Mouse (Mus musculus): ENCODE results near the gene Hk1.

The Hk1 gene

DNA sequence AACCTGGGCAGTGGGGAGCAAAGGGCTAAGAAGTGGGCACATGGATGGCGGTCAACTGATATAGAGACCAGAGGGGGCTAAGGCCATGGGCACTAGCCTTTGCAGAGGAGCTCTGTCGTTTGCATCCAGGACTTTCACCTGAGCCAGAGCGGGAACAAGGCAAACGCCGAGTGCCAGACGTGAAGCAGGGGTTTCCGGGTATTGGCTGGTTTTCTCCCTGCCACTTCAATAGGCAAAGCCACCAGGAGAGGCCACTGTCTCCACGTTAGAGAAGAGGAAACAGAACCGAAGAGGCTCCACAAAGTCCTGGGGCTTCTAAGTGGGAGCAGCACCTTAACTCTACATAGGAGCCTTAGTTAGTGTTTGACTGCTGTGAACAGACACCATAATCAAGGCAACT, 58.3 kb downstream of the Hk1 start:
- DNase-seq (ENCODE audit: extremely low spot score, low spot score) = no peak

DNA sequence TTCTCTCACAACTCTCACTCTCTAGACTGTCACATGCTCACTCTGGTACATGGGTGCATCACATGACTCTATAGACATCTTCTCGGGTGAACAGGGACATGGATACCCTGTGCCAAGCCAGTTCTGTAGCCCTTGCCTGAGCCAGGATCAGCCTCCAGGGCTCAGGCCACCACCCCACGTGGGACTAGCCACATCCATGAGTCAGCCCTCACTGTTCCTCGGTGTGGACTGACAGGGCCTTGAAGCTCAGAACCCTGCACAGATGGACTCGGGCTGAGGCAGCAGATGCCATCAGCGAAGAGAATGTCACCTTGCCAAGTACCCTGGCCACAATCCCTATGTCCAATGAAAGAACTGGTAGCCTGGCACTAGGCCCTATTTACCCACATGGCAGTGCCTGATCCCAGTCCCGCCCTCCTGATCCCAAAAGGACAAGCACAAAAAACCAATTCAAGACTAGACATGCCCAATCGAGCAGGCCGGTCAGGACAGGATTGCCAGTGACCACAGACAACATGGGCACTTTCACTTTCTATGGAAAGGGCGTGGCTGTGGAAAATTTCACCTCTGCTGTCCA, 59.2 kb downstream of the Hk1 start:
- DNase-seq (ENCODE audit: extremely low spot score, low spot score) = no peak

DNA sequence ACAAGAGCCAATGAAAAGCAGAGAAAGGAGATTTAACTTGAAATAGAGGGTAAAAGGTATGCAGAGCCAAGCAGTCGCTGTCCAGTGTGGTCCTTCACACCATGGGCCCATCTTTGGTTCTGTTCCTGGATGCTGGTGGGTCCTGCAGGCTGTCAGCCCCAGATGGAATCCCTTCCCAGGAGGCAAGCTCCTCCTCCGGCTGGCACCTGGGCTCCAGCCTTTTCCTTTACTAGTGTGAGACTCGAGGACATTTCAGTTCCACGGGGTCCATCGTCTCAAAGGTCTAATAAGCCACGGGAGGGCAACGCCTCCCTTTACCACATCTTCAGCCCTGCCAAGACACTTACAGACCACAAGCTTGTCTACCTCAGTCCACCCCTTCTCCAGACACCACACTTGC, 60.6 kb downstream of the Hk1 start:
- DNase-seq (ENCODE audit: extremely low spot score, low spot score) = no peak

DNA sequence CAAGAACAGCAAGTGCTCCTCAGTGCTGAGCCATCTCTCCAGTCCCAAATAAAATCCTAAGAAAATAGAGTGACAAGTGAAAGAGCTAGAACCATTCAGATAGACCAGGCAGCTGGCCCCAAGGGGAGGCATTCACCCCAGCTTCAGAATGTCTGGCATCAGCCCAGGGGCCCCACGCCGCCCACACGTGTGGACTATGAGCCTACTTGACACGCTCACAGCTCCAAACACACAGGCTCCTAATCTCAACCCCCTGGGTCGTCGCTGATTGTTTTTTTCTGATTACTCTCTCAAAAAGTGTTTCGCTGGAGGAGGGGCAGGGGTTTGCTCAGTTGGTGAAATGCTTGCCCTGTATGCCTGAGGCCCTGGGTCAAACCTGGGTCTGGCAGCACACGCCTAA, 63.2 kb downstream of the Hk1 start:
- DNase-seq (ENCODE audit: extremely low spot score, low spot score) = no peak

DNA sequence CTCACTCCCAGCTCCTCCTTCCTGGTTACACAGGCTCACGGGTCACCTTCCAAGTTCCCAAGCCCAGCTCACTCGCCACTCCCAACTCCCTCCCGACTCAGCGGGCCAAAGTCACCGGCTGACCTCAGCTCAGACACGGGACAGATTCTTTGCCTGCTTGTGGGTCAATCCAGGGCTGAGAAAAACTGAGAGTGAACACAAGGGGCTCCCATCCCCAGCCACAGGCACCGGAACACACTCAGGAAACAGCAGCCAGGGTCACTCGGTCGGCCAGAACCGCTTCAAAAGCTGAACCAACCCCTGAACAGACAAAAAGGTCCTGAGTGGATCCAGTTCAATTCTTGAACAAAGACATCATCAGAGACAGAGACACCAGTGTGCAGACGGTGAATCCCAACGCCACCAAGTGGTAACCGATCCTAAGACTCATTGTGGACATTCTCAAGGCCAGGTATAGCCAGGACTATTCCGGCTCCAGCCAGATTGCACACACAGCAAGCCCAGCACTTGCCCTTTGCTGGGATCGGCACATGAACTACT, 65.8 kb downstream of the Hk1 start:
- DNase-seq (ENCODE audit: extremely low spot score, low spot score) = no peak

DNA sequence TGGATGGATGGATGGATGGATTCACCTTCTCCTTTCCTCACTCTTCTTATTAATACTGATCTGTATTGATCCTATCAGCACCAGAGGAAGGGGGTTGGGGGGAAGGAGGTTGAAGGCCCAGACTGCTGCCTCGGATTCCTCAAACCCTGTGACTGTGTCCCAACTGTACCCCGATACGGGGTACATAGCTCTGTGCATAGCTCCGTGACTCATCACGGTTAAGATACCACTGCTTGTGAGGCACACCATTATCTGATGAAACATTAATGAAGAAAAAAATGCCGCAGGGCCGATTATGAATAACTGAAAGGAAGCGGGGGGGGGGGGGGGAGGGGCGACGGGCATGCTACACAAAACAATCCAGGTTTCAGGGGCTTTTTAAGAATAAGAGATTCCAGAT, 66.6 kb downstream of the Hk1 start:
- no peak for DNase-seq (ENCODE audit: extremely low spot score, low spot score)

DNA sequence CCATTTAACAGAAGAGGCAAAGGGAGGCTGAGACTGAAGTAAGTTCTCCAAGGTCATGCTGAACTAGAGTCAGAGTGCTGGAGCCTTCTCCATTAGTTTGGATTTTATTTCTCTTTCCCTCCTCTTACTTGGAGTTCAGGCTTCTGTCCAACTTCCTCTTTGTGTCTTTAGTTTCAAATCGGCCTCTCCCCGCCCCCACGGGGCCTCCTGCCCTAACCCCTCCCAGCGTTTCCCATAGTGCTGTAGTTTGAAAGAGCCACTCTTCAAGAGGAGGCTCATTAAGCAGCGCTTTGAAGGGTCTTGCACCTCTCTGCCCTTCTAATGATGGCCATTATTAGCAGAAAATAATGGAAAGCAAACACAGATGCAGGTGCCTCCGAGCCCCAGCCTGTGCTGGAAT, 68.2 kb downstream of the Hk1 start:
- DNase-seq (ENCODE audit: extremely low spot score, low spot score) = no peak

DNA sequence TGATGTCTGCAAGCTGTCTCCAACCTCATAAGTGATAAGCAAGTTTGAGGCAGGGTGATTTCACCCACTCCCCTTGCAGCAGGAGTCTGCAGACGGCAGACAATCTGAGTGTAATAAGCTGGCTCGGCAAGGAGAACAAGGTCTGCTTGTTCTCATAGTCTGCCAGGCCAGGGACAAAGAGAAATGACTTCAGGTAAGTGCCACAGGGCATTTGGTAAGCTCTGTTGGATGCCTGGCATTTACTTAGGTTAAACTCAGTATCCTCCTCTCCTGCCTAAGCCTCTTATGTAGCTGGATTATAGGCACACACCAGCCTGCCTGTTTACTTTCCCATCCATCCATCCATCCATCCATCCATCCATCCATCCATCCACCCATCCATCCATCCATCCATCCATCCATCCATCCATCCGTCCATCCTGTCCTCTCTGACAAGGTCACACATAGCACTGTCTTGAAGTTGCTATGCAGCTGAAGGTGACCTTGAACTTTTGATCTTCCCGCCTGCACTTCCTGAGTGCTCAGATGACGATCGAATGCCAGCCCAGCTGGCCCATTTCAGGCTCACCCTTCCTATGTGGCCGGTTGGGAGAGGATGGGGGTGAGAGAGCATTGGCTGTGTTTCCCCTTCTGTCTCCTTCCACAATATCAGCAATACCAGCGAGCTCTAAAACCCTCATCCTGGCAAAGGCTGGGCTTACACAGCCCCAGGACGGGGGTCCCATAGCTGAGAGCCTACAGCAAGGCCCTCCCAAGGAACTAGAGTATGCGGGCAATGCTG, 69.3 kb downstream of the Hk1 start:
- DNase-seq (ENCODE audit: extremely low spot score, low spot score) = no peak

DNA sequence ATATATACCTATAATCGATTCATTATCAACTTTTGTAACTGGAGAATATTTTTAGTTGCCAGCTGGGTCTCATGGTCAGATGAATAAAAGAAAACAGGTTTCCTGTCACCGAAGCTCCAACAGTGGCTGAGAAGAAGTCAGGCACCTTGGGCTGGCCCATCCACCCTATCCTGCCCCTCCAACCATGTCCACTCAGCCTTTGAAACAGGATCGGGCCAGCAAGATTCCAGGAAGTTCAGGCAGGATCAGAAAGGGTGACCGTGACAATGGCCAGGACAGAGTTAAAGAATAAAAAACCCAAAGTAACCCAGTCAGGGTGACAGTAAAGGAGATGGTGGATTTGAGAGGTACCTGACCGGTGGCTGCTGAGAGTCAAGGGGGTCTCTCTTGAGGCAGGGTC, 70.1 kb downstream of the Hk1 start:
- no peak for DNase-seq (ENCODE audit: extremely low spot score, low spot score)

DNA sequence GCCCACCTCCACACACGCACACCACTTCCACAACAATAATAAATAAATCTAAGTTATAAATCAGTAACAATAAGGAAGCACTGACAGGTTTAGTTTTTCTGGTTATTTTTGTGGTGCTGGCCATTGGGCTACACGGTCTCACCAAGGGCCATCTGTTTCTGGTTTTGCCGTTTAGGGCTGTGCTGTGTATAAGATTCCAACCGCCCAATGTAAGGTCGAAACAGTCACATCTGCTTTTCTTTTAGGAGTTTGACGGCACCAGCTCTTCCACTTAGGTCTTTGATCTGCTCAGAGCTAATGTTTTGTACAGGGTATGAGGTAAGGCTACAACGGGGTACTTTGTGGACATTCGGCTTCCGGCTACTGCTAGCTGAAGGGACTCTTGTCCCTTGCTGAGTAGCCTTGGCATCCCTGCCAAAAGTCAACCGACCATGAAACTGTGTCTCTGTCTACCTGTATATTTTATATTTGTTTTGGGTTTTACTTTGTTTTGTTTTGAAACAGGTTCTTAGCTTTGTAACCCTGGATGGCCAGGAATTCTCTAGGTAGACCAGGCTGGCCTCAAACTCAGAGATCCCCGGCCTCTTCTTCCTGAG, 70.7 kb downstream of the Hk1 start:
- no peak for DNase-seq (ENCODE audit: extremely low spot score, low spot score)

DNA sequence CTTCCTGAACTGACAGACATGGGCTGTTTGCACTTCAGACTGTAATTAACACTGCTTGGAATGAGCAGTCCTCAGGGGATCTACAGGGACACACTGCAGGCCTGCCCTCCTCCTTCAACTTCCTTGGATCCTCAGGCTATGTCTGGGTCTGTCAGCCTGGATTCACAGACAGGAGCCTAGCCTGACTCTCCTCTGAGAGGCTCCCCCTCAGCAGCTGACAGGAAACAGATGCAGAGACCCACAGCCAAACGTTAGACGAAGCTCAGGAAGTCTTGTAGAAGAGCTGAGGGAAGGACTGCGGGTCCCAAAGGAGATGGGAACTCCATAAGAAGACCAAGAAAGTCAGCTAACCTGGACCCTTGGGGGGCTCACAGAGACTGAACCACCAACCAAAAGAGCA, 73.2 kb downstream of the Hk1 start:
- DNase-seq (ENCODE audit: extremely low spot score, low spot score) = no peak

DNA sequence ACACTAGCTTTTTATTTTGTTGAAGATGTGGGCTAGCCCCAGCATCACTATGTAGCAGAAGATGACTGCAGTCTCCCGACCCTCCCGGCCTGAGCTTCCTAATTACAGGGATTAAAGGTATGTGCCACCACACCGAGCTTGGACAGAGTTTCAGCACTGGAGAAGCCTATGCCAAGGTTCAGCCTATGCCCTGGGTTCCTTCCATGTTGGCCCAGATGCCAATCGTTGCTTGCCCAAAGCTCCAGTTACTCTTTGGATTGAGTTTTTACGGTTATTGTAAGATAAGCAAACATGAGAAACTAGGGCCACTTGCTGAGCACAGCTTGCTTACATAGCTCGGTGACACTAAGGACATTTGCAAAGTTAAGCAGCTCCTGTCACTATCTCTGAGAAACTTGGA, 74.6 kb downstream of the Hk1 start:
- no peak for DNase-seq (ENCODE audit: extremely low spot score, low spot score)

DNA sequence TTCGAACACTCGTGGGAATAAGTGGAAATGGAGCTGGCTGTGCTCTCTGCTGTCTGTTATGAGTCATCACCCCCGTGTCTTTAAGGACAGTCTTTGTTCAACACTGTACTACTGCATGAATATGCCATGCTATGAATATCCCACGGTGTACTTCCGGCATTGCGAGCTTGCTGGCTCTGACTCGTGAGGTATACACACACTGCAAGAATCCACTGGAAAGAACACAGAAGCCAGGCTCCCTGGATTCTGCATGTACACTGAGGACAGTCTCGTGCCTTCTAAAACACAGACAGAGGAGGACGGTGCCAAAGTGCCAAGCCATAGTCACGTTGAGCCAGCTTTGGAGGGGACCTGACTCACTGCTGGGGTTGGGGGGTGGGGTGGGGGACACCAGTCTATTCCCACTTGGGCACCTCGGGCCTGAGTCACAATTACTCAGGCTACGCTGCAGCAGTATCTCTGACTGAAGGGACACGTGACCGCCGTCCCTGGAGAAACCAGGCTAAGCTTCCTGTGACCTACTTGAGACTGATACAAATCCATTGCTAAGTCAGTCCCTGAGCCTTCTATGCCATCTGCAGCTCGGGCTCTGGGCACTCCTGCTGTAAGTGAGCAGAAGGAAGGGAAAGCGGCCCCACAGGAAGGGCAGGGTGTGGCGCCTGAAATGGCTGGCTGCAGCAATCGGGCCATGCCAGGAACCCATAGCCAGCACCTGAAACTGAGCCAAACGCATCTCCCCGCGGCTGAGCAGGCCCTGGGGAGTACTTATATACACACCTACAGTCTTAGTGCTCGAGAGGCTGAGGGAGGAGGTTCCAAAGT, 79.5 kb downstream of the Hk1 start:
- DNase-seq (ENCODE audit: extremely low spot score, low spot score) = no peak

DNA sequence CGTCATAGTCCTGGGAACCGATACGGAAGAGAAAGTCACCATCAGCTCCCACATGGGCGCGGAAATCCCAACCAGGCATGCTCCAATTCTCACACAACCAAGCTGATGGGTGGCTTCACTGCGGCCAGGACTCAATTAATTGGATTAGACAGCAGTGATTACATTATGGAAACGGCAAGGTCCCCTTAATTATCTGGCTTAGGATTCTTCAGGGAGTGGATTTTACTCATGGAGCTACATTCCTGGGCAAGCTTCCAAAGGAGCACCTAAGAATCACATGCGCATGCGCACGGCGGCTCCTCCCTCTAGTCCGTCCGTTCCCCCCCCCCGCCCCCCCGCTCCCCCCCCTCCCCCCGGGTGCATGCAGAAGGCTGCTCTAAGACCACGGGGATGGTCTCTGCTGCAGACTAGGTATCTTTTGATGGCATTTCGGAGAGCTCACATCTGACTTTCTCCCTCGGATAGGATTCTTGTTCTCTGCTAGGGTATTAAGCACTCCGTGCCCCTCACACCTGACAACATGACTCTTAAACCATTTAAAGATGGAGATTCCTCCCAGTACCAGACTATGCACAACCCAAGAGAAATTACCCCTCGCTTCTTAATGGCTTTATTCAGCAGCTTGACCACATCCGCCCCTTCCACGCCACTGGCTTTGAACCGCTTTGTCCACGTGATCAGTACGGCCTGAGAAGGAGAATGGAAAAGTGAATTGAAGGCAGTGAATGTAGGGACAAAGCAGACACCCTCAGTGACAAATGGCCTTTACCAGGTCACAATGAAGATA, 83.4 kb downstream of the Hk1 start:
- DNase-seq (ENCODE audit: extremely low spot score, low spot score) = peak; percentile 22

DNA sequence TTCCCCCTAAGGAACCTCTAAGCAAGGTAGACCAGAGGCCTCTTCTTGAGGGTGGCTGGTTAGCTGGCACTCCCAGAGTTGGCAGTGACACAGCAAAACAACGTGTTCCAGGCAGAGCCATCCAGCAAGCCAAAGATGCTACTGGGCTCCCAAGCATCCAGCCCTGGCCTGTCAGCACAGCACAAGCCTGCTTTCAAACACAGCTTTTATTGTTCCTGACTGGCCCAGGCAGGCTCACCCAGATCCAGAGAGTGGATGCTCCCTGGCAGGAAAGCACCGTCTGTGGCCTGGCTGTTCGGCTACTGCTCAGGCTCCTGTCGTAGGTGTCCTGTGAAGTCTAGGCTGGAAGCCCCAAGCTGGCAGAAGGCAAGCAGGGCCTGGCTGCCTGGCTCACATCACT, 85.6 kb downstream of the Hk1 start:
- no peak for DNase-seq (ENCODE audit: extremely low spot score, low spot score)

DNA sequence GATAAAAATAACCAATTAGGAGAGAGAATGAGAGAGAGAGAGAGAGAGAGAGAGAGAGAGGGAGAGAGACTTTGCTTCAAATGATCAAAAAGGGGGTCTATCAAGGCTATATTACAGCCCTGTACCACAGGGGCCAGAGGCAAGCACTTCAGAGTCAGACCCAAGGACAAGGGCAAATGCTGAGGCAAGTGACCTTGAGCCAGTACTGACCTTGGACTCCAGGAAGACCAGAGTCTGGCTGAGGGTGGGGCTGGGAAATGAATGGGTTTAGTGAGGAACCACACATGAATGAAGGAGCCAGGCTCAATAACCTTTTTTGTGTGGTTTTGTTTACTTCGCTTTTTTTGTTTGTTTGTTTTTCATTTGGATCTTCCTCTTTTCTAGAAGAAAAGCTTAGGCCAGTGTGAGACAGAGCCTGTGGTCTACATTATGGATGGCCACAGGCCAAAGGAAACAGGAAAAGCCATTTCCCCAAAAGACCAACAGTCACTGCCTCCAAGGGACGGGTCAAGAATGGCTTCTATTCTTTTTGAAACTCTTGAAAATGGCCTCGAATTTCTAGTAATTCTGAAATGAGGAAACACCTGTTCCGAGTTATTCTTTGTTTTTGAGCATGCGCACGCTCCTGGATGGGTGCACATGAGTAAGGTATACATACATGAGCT, 92.1 kb downstream of the Hk1 start:
- no peak for DNase-seq (ENCODE audit: extremely low spot score, low spot score)

DNA sequence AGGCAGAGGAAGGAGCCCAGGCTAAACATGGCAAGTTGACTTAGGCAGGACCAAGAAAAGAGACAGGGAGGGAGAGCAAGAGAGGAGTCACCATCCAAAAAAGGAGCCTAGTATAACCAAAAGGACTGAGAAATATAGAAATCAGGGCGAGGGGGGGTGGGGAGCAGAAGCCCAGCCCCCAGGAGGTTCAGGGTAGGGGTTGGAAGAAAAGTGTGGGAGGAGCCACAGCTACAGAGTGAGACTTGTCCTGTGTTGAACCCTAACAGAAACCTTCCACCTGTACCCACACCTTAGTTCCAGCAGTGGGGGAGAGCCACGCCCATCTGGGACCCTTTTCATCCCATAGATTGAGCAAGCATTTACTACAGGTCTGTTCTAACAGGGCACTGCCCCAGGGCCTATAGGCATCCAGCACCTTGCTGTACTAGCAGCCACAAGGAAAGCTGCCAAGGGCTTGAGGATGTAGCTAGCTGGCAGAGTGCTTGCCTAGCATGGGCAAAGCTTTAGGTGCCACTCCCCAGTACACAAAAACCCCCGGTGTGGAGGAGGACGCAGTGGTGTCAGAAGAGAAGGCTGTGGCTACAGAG, 96.4 kb downstream of the Hk1 start:
- DNase-seq (ENCODE audit: extremely low spot score, low spot score) = no peak

DNA sequence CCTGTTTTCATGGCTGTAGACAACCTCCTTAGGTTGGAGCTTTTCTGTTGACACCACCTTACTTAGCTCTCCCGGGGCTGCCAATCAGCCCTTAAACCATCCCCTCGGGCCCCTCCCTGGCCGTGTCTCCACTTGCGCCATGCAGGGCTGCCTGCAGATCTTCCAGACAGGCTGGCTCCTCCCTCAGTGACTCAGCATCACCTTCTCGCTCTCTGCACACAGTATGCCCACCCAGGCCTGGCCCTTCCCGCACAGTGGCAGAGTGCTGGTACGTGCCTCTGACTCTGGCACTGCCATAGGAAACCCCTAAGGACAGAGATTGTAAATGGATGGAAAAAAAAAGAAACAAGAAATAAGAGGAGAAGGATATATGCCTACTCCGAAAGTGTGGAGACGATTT, 96.9 kb downstream of the Hk1 start:
- no peak for DNase-seq (ENCODE audit: extremely low spot score, low spot score)

DNA sequence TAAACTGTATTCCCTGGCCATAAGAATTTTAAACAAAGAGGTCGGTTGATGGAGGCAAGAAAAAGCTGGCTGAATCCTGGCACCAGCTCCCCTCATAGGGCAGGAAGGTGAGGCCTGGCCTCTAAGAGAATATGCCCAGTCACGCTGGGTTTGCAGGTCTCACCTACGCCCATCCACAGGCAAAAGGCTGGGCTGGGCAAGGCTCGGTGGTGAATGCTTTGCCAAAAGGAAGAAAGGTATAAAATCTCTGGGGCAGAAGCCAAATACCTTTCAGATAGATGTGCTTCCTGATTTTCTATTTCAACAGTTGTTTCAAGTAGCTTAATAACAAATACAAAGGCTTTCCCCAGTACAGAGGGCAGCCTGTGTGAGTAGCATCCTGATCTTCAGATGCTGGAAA, 100.0 kb downstream of the Hk1 start:
- no peak for DNase-seq (ENCODE audit: extremely low spot score, low spot score)

DNA sequence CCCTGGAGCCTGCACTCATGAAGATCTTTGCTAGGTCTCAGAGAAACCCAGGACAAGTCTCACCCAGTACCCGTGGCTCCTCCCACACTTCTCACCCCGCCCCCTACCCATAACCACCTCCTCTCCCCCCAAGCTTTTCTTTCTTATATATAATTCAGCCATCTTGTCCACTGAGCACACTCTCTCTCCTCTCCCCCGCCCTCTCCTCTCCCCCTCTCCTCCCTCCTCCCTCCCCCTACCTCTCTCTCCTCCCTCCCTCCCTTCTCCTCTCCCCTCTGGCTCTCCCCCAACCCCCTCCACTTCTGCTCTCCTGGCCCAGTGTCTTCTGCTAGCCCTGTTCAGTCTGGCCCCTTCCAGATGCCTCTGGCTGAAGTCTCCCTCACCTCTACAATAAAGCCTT, 100.6 kb downstream of the Hk1 start:
- DNase-seq (ENCODE audit: extremely low spot score, low spot score) = no peak
